Comparison of ENCODE assay signal across 13 mouse cellular contexts in the genomic region with DNA sequence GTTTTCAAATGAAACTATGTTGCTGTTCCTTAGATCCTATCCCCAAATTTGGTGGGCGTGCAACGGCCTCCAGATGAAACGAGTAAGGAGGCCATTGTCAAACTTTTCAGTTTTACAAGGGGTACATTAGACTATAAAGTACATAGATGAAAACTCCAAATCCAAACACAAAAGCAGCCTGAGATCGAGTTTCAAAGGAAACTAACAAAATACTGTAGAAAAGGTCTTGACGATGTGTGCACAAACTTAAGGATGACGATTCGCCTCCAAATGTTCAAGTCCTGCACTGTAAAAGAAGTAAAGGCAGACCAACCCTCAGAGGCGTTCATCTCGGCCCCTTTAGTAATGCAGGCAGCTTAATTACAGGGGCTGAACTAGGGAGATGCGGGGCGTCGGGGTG. TPM values are rescaled to one million over a fixed set of nuclear protein-coding genes. Genes with fewer than 3 reads are reported as not detected.
DNase-seq lines count a peak whose midpoint lies in the region; ATAC-seq lines count a peak whose summit lies in the region.
"Had no signal": no experiment of that assay in that cellular context is flagged by ENCODE, and none has a peak within 500 bp of the region (broad histone marks: within the 10 kb centered on the region; RNA-seq: fewer than 3 reads in every experiment).

No protein-coding gene starts in this region.

- no peak overlapping the region for H3K4me2 ChIP-seq in hindbrain, embryonic 12.5 days (replicated peaks)
- no peak overlapping the region for H3K4me2 ChIP-seq in midbrain, embryonic 14.5 days (ENCODE audit: low read length)
- no peak overlapping the region for H3K4me2 ChIP-seq in midbrain, embryonic 15.5 days
- H3K4me2 ChIP-seq in limb, embryonic 12.5 days, result peak overlapping the region; percentile 96

- peak overlapping the region; percentile 72; the same call in 1 of the 2 replicates for H3K4me3 ChIP-seq in hindbrain, embryonic 10.5 days
- H3K4me3 ChIP-seq in hindbrain, embryonic 12.5 days, result no peak overlapping the region
- H3K4me3 ChIP-seq in midbrain, embryonic 14.5 days (replicated peaks; ENCODE audit: low read depth, low read length), result no peak overlapping the region
- H3K4me3 ChIP-seq in midbrain, embryonic 15.5 days, result no peak overlapping the region
- peak overlapping the region; percentile 70 for H3K4me3 ChIP-seq in limb, embryonic 12.5 days (replicated peaks)
- H3K4me3 ChIP-seq: heart, embryonic 10.5 days had no signal

- no peak overlapping the region for H3K9ac ChIP-seq in hindbrain, embryonic 12.5 days
- no peak overlapping the region for H3K9ac ChIP-seq in midbrain, embryonic 14.5 days (replicated peaks; ENCODE audit: low read length)
- no peak overlapping the region for H3K9ac ChIP-seq in midbrain, embryonic 15.5 days
- H3K9ac ChIP-seq in limb, embryonic 12.5 days (replicated peaks), result no peak overlapping the region
- H3K9ac ChIP-seq: forebrain, embryonic 15.5 days had no signal

- no peak overlapping the region for H3K27ac ChIP-seq in hindbrain, embryonic 10.5 days
- H3K27ac ChIP-seq in hindbrain, embryonic 12.5 days, result no peak overlapping the region
- no peak overlapping the region for H3K27ac ChIP-seq in midbrain, embryonic 14.5 days (replicated peaks; ENCODE audit: low read depth, low read length)
- H3K27ac ChIP-seq in midbrain, embryonic 15.5 days, result no peak overlapping the region
- no peak overlapping the region for H3K27ac ChIP-seq in limb, embryonic 12.5 days
- H3K27ac ChIP-seq: forebrain, embryonic 15.5 days; heart, embryonic 10.5 days had no signal

- H3K9me3 ChIP-seq in hindbrain, embryonic 10.5 days, result no peaks in the 10 kb centered on the region
- H3K9me3 ChIP-seq in hindbrain, embryonic 12.5 days (replicated peaks), result no peaks in the 10 kb centered on the region
- no peaks in the 10 kb centered on the region for H3K9me3 ChIP-seq in midbrain, embryonic 14.5 days (ENCODE audit: control insufficient read depth, low read length)
- H3K9me3 ChIP-seq in midbrain, embryonic 15.5 days, result no peaks in the 10 kb centered on the region
- H3K9me3 ChIP-seq in limb, embryonic 12.5 days, result no peaks in the 10 kb centered on the region
- H3K9me3 ChIP-seq: forebrain, embryonic 15.5 days; heart, embryonic 10.5 days had no signal

- peaks cover 91% of the 10 kb centered on the region for H3K27me3 ChIP-seq in hindbrain, embryonic 10.5 days (ENCODE audit: insufficient read depth, poor library complexity, severe bottlenecking)
- peaks cover 77% of the 10 kb centered on the region for H3K27me3 ChIP-seq in hindbrain, embryonic 12.5 days
- H3K27me3 ChIP-seq in midbrain, embryonic 14.5 days (ENCODE audit: control insufficient read depth, insufficient read depth, low read length), result peaks cover 73% of the 10 kb centered on the region
- peaks cover 61% of the 10 kb centered on the region for H3K27me3 ChIP-seq in midbrain, embryonic 15.5 days (replicated peaks)
- H3K27me3 ChIP-seq in limb, embryonic 12.5 days, result peaks cover 85% of the 10 kb centered on the region

- no peak for DNase-seq in hindbrain, embryonic 10.5 days (ENCODE audit: low spot score)
- peak; percentile 12 for DNase-seq in midbrain, embryonic 14.5 days
- DNase-seq in thymus, postnatal 36 days, result no peak
- DNase-seq in ovary, postnatal 36 days (ENCODE audit: low spot score), result no peak
- DNase-seq: cerebellum, postnatal 14 days; kidney, postnatal 25 days; lung, postnatal 10 days; thymus, adult 18-20 months had no signal

- H3K36me3 ChIP-seq in hindbrain, embryonic 10.5 days, result no peaks in the 10 kb centered on the region
- H3K36me3 ChIP-seq in hindbrain, embryonic 12.5 days, result no peaks in the 10 kb centered on the region
- H3K36me3 ChIP-seq in midbrain, embryonic 14.5 days (ENCODE audit: control insufficient read depth, insufficient read depth, low read length), result no peaks in the 10 kb centered on the region
- no peaks in the 10 kb centered on the region for H3K36me3 ChIP-seq in midbrain, embryonic 15.5 days (replicated peaks)
- H3K36me3 ChIP-seq in limb, embryonic 12.5 days, result no peaks in the 10 kb centered on the region
- H3K36me3 ChIP-seq: forebrain, embryonic 15.5 days; heart, embryonic 10.5 days had no signal

- 4% methylated on average over 12 of the region's 12 CpGs for WGBS in hindbrain, embryonic 10.5 days
- 3% methylated on average over 12 of the region's 12 CpGs for WGBS in hindbrain, embryonic 12.5 days
- WGBS in midbrain, embryonic 14.5 days, result 7% methylated on average over 12 of the region's 12 CpGs
- WGBS in midbrain, embryonic 15.5 days, result 4% methylated on average over 12 of the region's 12 CpGs
- WGBS in limb, embryonic 12.5 days, result 4% methylated on average over 12 of the region's 12 CpGs

- peaks cover 44% of the 10 kb centered on the region for H3K4me1 ChIP-seq in hindbrain, embryonic 10.5 days (replicated peaks)
- H3K4me1 ChIP-seq in hindbrain, embryonic 12.5 days, result peaks cover 23% of the 10 kb centered on the region
- peaks cover 19% of the 10 kb centered on the region for H3K4me1 ChIP-seq in midbrain, embryonic 14.5 days (ENCODE audit: control insufficient read depth, insufficient read depth, low read length)
- peaks cover 22% of the 10 kb centered on the region for H3K4me1 ChIP-seq in midbrain, embryonic 15.5 days
- peaks cover 33% of the 10 kb centered on the region for H3K4me1 ChIP-seq in limb, embryonic 12.5 days (replicated peaks)

- no peak for ATAC-seq in hindbrain, embryonic 12.5 days (ENCODE audit: low FRiP score)
- ATAC-seq in midbrain, embryonic 14.5 days (ENCODE audit: low FRiP score, low TSS enrichment), result no peak
- no peak for ATAC-seq in midbrain, embryonic 15.5 days (replicated peaks)
- ATAC-seq in limb, embryonic 12.5 days (ENCODE audit: insufficient number of reproducible peaks, insufficient read depth, low FRiP score, low TSS enrichment, low read depth), result no peak
- ATAC-seq: forebrain, embryonic 15.5 days had no signal

RNA-seq across cellular contexts. Expression of a gene that starts 34.8 kb away (rescaled TPM):
- 18.4 and 23.2 TPM in 2 replicates for polyA plus RNA-seq in hindbrain, embryonic 10.5 days (2016; fragmentation: Nextera tagmentation; extraction: Ambion mirVana)
- polyA plus RNA-seq in hindbrain, embryonic 12.5 days (2016; fragmentation: Nextera tagmentation; extraction: Ambion mirVana), result 40.2 and 41.2 TPM in 2 replicates
- 53.2 and 53.9 TPM in 2 replicates for polyA plus RNA-seq in midbrain, embryonic 14.5 days (2014; fragmentation: Nextera tagmentation; extraction: Ambion mirVana)
- polyA plus RNA-seq in midbrain, embryonic 15.5 days (2015; fragmentation: Nextera tagmentation; extraction: Ambion mirVana), result 51.3 and 51.9 TPM in 2 replicates
- 24.5 and 25.0 TPM in 2 replicates for polyA plus RNA-seq in limb, embryonic 12.5 days (2016; fragmentation: Nextera tagmentation; extraction: Ambion mirVana)

Comparison
In these comparisons a context has a peak if more than half of its experiments do, and no peak if none do; other contexts are left out.
1. H3K4me3 ChIP-seq: peak in hindbrain, embryonic 10.5 days (single experiment) and limb, embryonic 12.5 days (single experiment); none in hindbrain, embryonic 12.5 days (single experiment), midbrain, embryonic 14.5 days (single experiment) and midbrain, embryonic 15.5 days (single experiment).